Mouse (Mus musculus) natural killer cell, adult 2 months (primary cell): ENCODE measurements around the gene Anapc11.

Experiments
- DNase-seq, 2 experiments: peaks; one replicate each; pipeline ENCODE4 v3.0.0; 2022; ENCODE audit warnings: low spot score in 2 of 2

The Anapc11 gene

DNA sequence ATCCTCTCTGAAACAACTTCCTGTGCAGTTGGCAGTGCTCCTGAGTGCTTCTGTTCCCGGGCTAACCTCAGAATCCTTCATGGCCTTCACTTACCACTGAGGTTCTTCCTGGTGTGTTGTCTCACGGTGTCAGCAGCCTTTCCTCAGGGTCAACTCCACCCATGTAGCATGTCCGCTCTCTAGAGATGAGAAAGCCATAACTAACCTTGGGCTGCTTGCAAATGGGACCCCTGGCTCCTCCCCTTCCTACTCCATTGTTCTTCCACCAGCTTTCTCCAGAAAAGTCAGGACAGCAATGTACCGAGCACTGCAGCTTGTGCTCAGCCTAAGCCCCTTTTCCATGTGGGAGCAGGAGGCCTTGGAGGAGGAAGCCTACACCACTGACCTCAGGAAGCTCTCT, 8.5 kb downstream of the Anapc11 start:
- DNase-seq: no peak

- no peak for DNase-seq
These were observed 10.2 kb downstream of the Anapc11 start, which contains the start of gene Npb for GRCm38 (mm10) chr11:120608241-120609034. Gene Npb (plus strand): TSS chr11:120608477.

GRCm38 (mm10) chr11:120609250-120609649, 11.0 kb downstream of the Anapc11 start:
- DNase-seq: no peak

- no peak for DNase-seq
These were observed 12.3 kb downstream of the Anapc11 start for GRCm38 (mm10) chr11:120610477-120611046.

GRCm38 (mm10) chr11:120612763-120613162, 14.5 kb downstream of the Anapc11 start:
- peak; percentile 62 to 74 for DNase-seq

DNA sequence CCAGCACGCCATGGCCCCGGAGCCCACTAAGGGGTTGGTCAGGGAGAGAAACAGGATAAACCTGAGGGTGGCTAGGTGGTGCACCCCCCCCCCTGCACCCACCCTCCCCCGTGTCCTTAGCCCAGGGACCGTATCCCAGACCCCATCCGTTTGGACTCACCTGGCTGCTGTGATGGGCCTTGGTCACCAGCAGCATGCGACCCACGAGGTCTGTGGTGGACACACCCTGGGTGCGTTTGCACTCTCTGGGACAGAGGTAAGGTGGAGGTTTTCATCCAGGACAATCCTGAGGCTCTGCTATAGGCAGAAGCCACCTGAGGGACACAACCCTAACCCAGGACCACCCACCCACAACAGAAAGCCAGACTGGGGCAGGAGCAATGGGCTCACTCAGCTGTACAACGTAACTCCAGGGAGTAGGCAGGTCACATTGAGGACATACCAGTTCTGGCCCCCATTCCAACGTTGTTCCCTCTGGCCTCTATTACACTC, 15.3 kb downstream of the Anapc11 start:
- no peak for DNase-seq

DNA sequence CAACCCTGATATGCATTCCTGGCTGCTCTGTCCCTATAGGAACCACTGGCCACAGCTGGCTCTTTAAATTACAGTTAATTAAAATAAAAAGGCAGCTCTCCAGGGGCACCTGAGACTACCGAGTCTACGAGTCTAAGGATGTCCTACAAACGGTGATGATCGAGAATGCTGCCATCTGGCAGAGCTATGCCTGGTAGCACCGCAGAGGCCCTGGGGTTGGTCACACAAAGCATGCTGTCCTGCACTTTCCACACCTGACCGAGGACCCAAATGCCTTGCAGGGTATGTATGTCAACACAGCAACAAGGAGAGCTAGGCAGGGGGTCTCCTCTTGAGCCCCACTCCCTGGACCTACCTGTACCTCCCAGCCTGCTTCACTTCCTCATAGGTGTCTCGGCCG, 15.8 kb downstream of the Anapc11 start:
- no peak for DNase-seq

- DNase-seq: no peak
These were observed 16.9 kb downstream of the Anapc11 start for GRCm38 (mm10) chr11:120615167-120615566.

GRCm38 (mm10) chr11:120615606-120616203, 17.5 kb downstream of the Anapc11 start:
- no peak for DNase-seq

DNA sequence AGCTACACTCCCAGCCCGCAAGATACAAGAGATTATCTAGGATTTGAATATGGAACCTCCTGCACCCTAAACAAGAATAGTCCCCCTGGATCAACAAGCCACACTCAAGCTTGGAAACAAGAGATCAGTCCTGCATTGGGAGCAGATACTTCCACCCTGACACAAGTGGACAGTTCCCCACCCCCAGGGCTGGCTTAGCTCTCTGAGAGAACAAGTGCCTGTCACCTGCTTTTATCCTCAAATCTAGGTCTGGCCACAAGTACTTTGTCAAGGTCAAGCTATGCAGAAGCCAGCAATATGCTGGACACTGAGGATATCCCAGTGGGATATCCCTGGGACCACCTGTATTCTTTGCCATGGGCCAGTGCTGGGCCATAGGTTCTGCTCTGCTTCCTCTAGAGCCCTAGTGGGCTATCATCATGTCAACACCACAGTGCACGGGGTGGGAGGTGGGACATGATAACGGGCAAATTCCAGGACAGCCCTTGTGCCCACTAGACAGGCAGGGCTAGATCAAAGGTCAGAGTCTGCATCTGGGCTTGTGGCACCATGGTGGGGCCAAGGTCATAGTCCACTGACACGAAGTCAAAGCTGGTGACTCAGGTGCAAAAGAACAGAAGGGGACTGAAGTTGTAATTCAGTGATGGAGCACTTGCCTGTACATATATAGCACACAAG, 18.5 kb downstream of the Anapc11 start:
- no peak for DNase-seq

DNA sequence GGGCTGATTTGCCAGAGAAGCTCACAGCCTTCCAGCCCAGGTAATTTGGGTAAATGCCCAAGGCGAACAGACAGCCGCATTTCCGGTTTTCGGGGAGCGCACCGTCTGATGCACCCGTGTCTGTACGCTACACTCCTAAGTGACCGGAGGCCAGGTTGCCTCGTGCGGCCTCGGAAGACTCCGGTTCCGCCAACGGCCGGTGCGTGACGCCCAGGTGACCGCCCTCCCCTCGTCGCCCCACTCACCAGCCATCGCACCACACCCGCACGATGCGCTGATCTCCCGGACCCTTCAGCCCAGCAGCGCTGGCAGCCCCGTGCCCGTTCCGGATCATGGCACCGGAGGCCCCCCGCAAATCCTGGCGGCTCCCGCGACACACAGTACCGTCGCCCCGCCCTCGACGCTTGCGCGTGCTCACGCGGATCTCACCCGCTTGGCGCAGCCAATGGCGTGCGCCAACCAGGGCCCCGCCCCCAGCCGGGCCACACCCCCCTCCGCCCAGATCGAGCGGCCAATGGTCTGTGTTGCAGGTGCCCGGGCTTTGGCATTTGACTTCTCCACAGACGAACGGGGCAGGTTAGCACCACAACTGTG, 19.4 kb downstream of the Anapc11 start, which contains the start of gene Pcyt2:
Gene Pcyt2 (minus strand): TSS at position 418 of the 594 bp plus-strand sequence.
- DNase-seq: peak; percentile 88 to 92

- DNase-seq: no peak
These were observed 20.7 kb downstream of the Anapc11 start for GRCm38 (mm10) chr11:120618619-120619535.

- no peak for DNase-seq
These were observed 22.0 kb downstream of the Anapc11 start for GRCm38 (mm10) chr11:120620195-120620594.

- DNase-seq: no peak
These were observed 24.6 kb downstream of the Anapc11 start for GRCm38 (mm10) chr11:120622805-120623204.

- peak; percentile 52 to 74 for DNase-seq
These were observed 25.9 kb downstream of the Anapc11 start for GRCm38 (mm10) chr11:120623961-120624679.

DNA sequence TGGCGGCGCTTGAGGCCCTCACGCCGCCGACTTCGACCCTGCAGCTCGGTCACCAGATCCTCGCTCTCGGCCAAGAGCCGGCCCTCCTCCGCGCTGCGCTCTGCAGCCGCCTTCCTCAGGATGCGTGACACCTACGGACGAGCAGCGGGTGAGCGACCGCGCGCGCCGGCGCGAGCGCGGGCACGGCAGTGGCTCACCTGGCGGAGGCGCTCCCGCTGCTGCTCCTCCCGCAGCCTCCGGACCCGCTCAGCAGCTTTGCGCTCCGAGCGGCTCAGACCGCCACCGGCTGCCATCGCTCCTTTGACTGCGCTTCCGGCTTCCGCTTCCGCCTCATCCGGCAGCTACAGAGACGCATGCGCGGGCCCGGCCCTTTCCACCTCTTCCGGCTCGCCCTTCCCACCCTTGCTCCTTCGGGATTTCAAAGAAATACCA, 26.5 kb downstream of the Anapc11 start:
- DNase-seq: peak; percentile 75 to 82

GRCm38 (mm10) chr11:120625152-120625775, 27.0 kb downstream of the Anapc11 start, which contains the start of gene Sirt7:
Gene Sirt7 (minus strand): TSS chr11:120625240.
- DNase-seq: no peak

DNA sequence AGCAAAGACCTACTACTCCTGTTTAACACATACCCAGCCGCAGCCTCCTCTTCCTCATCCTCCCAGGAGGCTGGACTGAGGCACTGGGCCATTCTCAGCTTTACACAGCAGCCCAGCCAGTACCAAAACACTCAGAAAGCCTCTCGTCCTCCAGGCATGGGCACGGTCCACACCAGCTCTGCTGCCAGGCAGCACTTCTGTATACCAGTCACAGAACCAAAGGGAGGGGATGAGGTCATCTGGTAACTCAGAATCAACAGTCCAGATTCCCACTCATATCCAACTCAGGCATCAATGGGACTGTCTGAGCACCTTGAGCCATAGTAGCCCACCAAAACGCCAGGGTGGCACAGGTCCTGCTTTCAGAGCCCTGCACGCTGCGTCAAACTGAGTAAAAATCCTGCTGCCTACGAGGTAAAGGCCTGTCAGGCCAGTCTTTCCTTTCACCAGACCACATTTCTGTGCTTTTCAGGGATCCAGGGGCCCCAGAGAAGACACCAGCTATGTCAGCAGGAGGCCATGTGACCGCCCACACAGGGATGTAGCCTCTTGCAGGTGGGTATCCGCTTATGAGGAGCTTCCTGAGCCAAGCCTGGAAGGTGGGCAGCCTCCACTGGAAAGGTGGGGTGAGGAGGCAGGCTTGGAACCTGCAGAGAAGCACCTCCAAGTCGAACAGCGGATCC, 28.7 kb downstream of the Anapc11 start:
- DNase-seq: no peak
